Mouse (Mus musculus): ENCODE measurements around the gene Ccer2. TPM values are rescaled to one million over a fixed set of nuclear protein-coding genes. Genes with fewer than 3 reads are reported as not detected.

Ccer2 gene
- polyA plus RNA-seq, 1 experiment from 2014 or later = 0.48 TPM

DNA sequence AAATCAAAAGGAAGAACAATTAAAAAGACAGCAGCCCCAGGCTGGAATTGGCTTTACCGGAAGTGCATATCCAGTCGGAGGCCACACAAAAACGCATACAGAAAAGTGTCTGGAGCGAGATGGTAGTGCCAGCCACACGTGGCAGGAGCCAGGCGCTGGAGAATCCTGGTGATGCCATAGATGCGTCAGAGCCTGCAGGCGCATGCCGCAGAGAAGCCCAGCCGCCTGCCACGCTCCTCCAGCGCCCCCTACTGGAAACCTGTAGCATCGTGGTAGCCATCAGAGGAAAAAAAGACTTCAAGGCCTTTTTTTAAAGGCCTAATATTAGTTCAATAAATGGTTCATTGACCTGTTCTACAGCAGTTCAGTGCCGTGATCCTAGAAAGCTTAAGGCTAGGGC is 29.4 kb upstream of the Ccer2 start:
- WGBS = 8% methylated on average over 14 of the region's 14 CpGs
- H3K4me1 ChIP-seq (replicated peaks) = 0 out of 2 replicates have a peak, but pooled peaks cover 9% of the 10 kb centered on the region
- H3K9me3 ChIP-seq = peaks cover 6% of the 10 kb centered on the region
- peaks cover 10% of the 10 kb centered on the region for H3K36me3 ChIP-seq
- H3K4me3 ChIP-seq = no peak overlapping the region
- peak; percentile 81 for DNase-seq (ENCODE audit: low spot score)
- peaks cover 9% of the 10 kb centered on the region for H3K27me3 ChIP-seq (ENCODE audit: insufficient read depth, poor library complexity, severe bottlenecking)
- no peak overlapping the region for H3K27ac ChIP-seq

- peaks cover 21% of the 10 kb centered on the region for H3K27me3 ChIP-seq (ENCODE audit: insufficient read depth, poor library complexity, severe bottlenecking)
- no peak overlapping the region for H3K27ac ChIP-seq
- peaks cover 7% of the 10 kb centered on the region for H3K9me3 ChIP-seq
- H3K4me3 ChIP-seq = no peak overlapping the region
- peaks cover 12% of the 10 kb centered on the region for H3K36me3 ChIP-seq
- peaks cover 16% of the 10 kb centered on the region for H3K4me1 ChIP-seq (replicated peaks)
- DNase-seq (ENCODE audit: low spot score) = peak; percentile 15
- whole genome bisulfite sequencing = 65% methylated on average over 10 of the region's 10 CpGs
Observed at GRCm38 (mm10) chr7:28727649-28728340, 28.2 kb upstream of the Ccer2 start.

- Histone ChIP-seq H3K9me3 (peaks cover 7% of the 10 kb centered on the region), H3K4me1 (replicated peaks) (peaks cover 21% of the 10 kb centered on the region), H3K4me3 (peak overlapping the region; percentile 56), H3K36me3 (peaks cover 24% of the 10 kb centered on the region), H3K27me3 (ENCODE audit: insufficient read depth, poor library complexity, severe bottlenecking) (peaks cover 21% of the 10 kb centered on the region), H3K27ac (peak overlapping the region; percentile 78)
- 2% methylated on average over 58 of the region's 58 CpGs for WGBS
- peak; percentile 85 for DNase-seq (ENCODE audit: low spot score)
Observed at GRCm38 (mm10) chr7:28732341-28733142, 23.4 kb upstream of the Ccer2 start.

GRCm38 (mm10) chr7:28733211-28733610 is 22.8 kb upstream of the Ccer2 start:
- Histone ChIP-seq H3K36me3 (peaks cover 30% of the 10 kb centered on the region), H3K4me1 (replicated peaks) (peaks cover 17% of the 10 kb centered on the region), H3K27ac (peak overlapping the region; percentile 78), H3K4me3 (peak overlapping the region; percentile 56), H3K27me3 (ENCODE audit: insufficient read depth, poor library complexity, severe bottlenecking) (peaks cover 21% of the 10 kb centered on the region), H3K9me3 (peaks cover 7% of the 10 kb centered on the region)
- DNase-seq (ENCODE audit: low spot score) = no peak
- WGBS = 5% methylated on average over 11 of the region's 11 CpGs

DNA sequence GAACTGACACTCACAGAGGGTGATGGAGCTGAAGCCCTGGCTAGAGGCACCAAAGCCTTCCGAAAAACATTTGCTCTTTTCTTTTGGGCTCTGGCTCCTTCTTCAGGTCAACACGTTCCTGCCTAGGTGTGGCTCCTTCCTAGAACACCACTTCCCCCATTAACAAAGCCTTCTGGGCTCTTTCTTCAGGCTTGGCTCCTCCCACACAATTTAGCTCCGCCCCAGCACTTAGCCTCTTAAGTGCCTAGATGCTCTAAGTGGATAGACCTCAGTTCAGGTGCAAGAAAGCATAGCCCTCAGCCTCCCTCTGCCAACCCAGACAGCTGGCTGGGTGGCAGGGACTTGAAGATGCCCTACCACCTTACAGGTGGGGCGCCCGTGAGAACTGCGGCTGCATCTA is 20.3 kb upstream of the Ccer2 start:
- 82% methylated on average over 6 of the region's 6 CpGs for WGBS
- no peak for DNase-seq (ENCODE audit: low spot score)
- H3K4me3 ChIP-seq = no peak overlapping the region
- H3K4me1 ChIP-seq (replicated peaks) = peaks cover 21% of the 10 kb centered on the region
- peaks cover 7% of the 10 kb centered on the region for H3K9me3 ChIP-seq
- no peak overlapping the region for H3K27ac ChIP-seq
- H3K27me3 ChIP-seq (ENCODE audit: insufficient read depth, poor library complexity, severe bottlenecking) = peaks cover 21% of the 10 kb centered on the region
- H3K36me3 ChIP-seq = peaks cover 53% of the 10 kb centered on the region

- H3K4me1 ChIP-seq (replicated peaks) = peaks cover 18% of the 10 kb centered on the region
- no peaks in the 10 kb centered on the region for H3K27me3 ChIP-seq (ENCODE audit: insufficient read depth, poor library complexity, severe bottlenecking)
- DNase-seq (ENCODE audit: low spot score) = no peak
- H3K27ac ChIP-seq = no peak overlapping the region
- H3K36me3 ChIP-seq = peaks cover 56% of the 10 kb centered on the region
- H3K9me3 ChIP-seq = no peaks in the 10 kb centered on the region
- 94% methylated on average over 21 of the region's 21 CpGs for WGBS
- 0 out of 2 replicates have a peak overlapping the region, but pooled peaks have one; percentile 4 for H3K4me3 ChIP-seq
Observed at GRCm38 (mm10) chr7:28739829-28740228, 16.1 kb upstream of the Ccer2 start.

DNA sequence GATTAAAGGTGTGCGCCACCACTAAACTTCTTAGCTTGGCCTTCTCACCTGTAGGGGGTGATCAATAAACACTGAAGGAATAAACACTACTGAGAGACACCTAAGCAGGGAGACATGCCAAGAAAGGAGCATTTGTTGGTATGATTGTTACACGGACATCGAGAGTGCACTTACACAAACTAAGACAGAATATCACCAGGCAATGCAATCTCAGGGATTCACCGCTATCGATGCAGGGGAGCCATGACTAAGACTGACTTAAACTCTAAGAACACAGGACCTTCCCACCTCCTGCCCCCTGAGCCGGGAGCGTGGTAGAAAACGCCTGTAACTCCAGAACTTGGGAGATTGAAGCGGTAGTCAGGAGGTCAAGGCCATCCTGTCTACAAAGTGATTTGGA is 15.0 kb upstream of the Ccer2 start:
- Histone ChIP-seq H3K4me1 (replicated peaks) (peaks cover 18% of the 10 kb centered on the region), H3K36me3 (peaks cover 65% of the 10 kb centered on the region), H3K4me3 (peak overlapping the region; percentile 69), H3K27me3 (ENCODE audit: insufficient read depth, poor library complexity, severe bottlenecking) (no peaks in the 10 kb centered on the region), H3K9me3 (no peaks in the 10 kb centered on the region), H3K27ac (peak overlapping the region; percentile 93)
- whole genome bisulfite sequencing = 43% methylated on average over 9 of the region's 9 CpGs
- DNase-seq (ENCODE audit: low spot score) = no peak

DNA sequence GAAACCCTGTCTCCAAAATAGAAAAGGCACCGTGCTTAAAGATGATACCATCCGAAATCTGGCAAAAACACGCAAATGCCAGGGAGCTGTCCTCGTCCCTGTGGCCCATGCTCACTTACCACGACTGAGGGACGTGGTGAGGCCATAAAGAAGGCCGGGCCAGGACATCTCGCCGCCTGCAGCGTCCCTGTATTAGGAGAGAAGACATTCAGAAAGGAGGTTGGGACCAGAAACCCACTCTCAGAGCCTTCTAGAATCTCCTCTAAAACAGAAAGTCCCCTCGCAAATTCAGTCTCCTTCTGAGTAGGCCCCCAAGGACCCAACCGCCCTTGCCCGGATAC is 14.6 kb upstream of the Ccer2 start:
- Histone ChIP-seq H3K27ac (peak overlapping the region; percentile 93), H3K4me1 (replicated peaks) (peaks cover 18% of the 10 kb centered on the region), H3K9me3 (no peaks in the 10 kb centered on the region), H3K4me3 (peak overlapping the region; percentile 69), H3K27me3 (ENCODE audit: insufficient read depth, poor library complexity, severe bottlenecking) (no peaks in the 10 kb centered on the region), H3K36me3 (peaks cover 65% of the 10 kb centered on the region)
- DNase-seq (ENCODE audit: low spot score) = no peak
- WGBS = under 1% methylated on average over 13 of the region's 13 CpGs

DNA sequence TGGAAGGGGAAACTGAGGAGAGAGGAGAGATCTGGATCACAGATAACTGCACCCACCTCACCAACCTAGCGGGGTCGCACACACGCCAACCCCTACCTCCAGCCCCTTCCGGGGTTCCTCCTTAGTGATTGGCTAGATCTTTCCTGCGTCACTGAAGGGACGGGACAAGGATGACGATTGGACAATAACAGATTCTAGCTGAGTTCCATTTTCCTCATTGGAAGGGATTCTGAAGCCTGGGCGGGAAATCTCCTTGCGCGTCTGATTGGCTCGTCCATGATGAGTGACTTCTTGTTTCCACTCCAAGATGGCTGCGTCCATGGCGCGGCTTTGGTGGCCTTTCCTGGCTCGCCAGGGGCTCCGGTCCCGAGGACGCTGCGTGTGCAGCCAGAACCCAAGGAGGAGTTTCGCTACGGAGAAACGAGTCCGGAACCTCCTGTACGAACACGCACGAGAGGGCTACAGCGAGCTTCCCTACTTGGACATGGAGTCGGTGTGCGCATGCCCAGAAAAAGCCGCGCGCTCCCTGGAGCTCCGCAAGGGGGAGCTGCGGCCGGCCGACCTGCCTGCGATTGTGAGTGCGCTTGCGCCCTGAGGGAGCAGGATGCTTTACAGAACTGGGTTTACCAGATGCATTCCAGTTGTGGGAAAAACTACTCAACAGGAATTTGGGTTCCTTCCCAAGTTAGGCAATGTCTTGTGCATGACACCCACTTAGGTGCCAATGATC is 14.1 kb upstream of the Ccer2 start, which contains the start of the genes Mrps12 and Sars2:
Mrps12 (minus strand) TSS at position 112 of the 730 bp plus-strand sequence.
Sars2 (plus strand) TSS at position 284 of the 730 bp plus-strand sequence.
- under 1% methylated on average over 39 of the region's 39 CpGs for WGBS
- H3K4me1 ChIP-seq (replicated peaks) = peaks cover 18% of the 10 kb centered on the region
- peak within 1 kb of the TSS; percentile 93 for H3K27ac ChIP-seq
- peaks cover 65% of the 10 kb centered on the region for H3K36me3 ChIP-seq
- H3K27me3 ChIP-seq (ENCODE audit: insufficient read depth, poor library complexity, severe bottlenecking) = no peaks in the 10 kb centered on the region
- peak; percentile 96 for DNase-seq (ENCODE audit: low spot score)
- peak within 1 kb of the TSS; percentile 69 for H3K4me3 ChIP-seq
- no peaks in the 10 kb centered on the region for H3K9me3 ChIP-seq

- 94% methylated on average over 7 of the region's 7 CpGs for WGBS
- no peak for DNase-seq (ENCODE audit: low spot score)
- no peak overlapping the region for H3K4me3 ChIP-seq
- H3K27me3 ChIP-seq (ENCODE audit: insufficient read depth, poor library complexity, severe bottlenecking) = no peaks in the 10 kb centered on the region
- H3K36me3 ChIP-seq = peaks cover 88% of the 10 kb centered on the region
- H3K9me3 ChIP-seq = no peaks in the 10 kb centered on the region; the same call in 1 of the 2 replicates
- no peak overlapping the region for H3K27ac ChIP-seq
- no peaks in the 10 kb centered on the region for H3K4me1 ChIP-seq (replicated peaks)
Observed at GRCm38 (mm10) chr7:28749935-28750334, 6.0 kb upstream of the Ccer2 start.

GRCm38 (mm10) chr7:28758623-28759022 is 2.6 kb downstream of the Ccer2 start:
- Histone ChIP-seq H3K4me1 (replicated peaks) (peaks cover 14% of the 10 kb centered on the region), H3K27ac (no peak overlapping the region), H3K27me3 (ENCODE audit: insufficient read depth, poor library complexity, severe bottlenecking) (peaks cover 25% of the 10 kb centered on the region), H3K9me3 (no peaks in the 10 kb centered on the region), H3K4me3 (no peak overlapping the region), H3K36me3 (peaks cover 55% of the 10 kb centered on the region)
- WGBS = 83% methylated on average over 13 of the region's 13 CpGs
- no peak for DNase-seq (ENCODE audit: low spot score)

GRCm38 (mm10) chr7:28761907-28762306 is 5.9 kb downstream of the Ccer2 start:
- no peaks in the 10 kb centered on the region for H3K9me3 ChIP-seq
- DNase-seq (ENCODE audit: low spot score) = no peak
- WGBS = 92% methylated on average over 9 of the region's 9 CpGs
- H3K27ac ChIP-seq = no peak overlapping the region
- H3K4me1 ChIP-seq (replicated peaks) = peaks cover 14% of the 10 kb centered on the region
- H3K27me3 ChIP-seq (ENCODE audit: insufficient read depth, poor library complexity, severe bottlenecking) = peaks cover 8% of the 10 kb centered on the region
- H3K36me3 ChIP-seq = peaks cover 45% of the 10 kb centered on the region
- no peak overlapping the region for H3K4me3 ChIP-seq

All from hindbrain, embryonic 10.5 days (tissue).